Mouse (Mus musculus): Measurements from ENCODE around the gene Myo15. TPM values are rescaled to one million over a fixed set of nuclear protein-coding genes. Genes with fewer than 3 reads are reported as not detected.
"Not testable (repeated sequence)": the region's sequence is repeated elsewhere in the genome, so short reads cannot be mapped to it uniquely, and the experiment has no call there.

Gene Myo15
- polyA plus RNA-seq, 1 experiment from 2014 or later: 0.10 TPM

GRCm38 (mm10) chr11:60537468-60538347, 68.6 kb downstream of the Myo15 start:
- under 1% methylated on average over 90 of the region's 91 CpGs for WGBS
- peak; percentile 94 for ATAC-seq (ENCODE audit: insufficient read depth, low FRiP score)
- H3K4me2 ChIP-seq (ENCODE audit: low read depth, low read length): peak overlapping the region; percentile 97
- H3K4me1 ChIP-seq (ENCODE audit: control insufficient read depth, insufficient read depth, low read length): peaks cover 27% of the 10 kb centered on the region
- H3K9ac ChIP-seq (ENCODE audit: low read length): peak overlapping the region; percentile 93
- no peaks in the 10 kb centered on the region for H3K9me3 ChIP-seq (replicated peaks; ENCODE audit: control insufficient read depth, low read length)
- peak overlapping the region; percentile 85 for H3K4me3 ChIP-seq (replicated peaks; ENCODE audit: low read length)
- H3K36me3 ChIP-seq (ENCODE audit: control insufficient read depth, insufficient read depth, low read length): no peaks in the 10 kb centered on the region
- H3K27me3 ChIP-seq (ENCODE audit: control insufficient read depth, insufficient read depth, low read length): no peaks in the 10 kb centered on the region
- H3K27ac ChIP-seq (ENCODE audit: low read length): peak overlapping the region; percentile 100

DNA sequence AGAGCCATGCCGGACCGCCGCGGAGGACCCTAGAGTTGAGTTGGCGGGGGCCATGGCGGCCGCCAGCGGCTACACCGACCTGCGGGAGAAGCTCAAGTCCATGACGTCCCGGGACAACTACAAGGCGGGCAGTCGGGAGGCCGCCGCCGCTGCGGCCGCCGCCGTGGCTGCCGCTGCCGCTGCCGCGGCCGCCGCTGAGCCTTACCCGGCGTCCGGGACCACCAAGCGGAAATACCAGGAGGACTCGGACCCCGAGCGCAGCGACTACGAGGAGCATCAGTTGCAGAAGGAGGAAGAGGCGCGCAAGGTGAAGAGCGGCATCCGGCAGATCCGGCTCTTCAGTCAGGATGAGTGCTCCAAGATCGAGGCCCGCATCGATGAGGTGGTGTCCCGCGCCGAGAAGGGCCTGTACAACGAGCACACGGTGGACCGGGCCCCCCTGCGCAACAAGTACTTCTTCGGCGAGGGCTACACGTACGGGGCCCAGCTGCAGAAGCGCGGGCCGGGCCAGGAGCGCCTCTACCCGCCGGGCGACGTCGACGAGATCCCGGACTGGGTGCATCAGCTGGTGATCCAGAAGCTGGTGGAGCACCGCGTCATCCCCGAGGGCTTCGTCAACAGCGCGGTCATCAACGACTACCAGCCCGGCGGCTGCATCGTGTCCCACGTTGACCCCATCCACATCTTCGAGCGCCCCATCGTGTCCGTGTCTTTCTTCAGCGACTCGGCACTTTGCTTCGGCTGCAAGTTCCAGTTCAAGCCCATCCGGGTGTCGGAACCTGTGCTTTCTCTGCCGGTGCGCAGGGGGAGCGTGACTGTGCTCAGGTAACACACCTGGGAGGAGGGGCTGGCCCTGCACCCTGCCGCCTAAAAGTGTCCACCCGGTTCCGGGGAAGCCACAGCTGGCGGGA, 69.5 kb downstream of the Myo15 start:
- peak overlapping the region; percentile 97 for H3K4me2 ChIP-seq (ENCODE audit: low read depth, low read length)
- no peaks in the 10 kb centered on the region for H3K27me3 ChIP-seq (ENCODE audit: control insufficient read depth, insufficient read depth, low read length)
- no peaks in the 10 kb centered on the region for H3K9me3 ChIP-seq (replicated peaks; ENCODE audit: control insufficient read depth, low read length)
- peaks cover 33% of the 10 kb centered on the region for H3K4me1 ChIP-seq (ENCODE audit: control insufficient read depth, insufficient read depth, low read length)
- H3K36me3 ChIP-seq (ENCODE audit: control insufficient read depth, insufficient read depth, low read length): no peaks in the 10 kb centered on the region
- no peak; the same call in 1 of the 2 replicates for ATAC-seq (ENCODE audit: insufficient read depth, low FRiP score)
- peak overlapping the region; percentile 85 for H3K4me3 ChIP-seq (replicated peaks; ENCODE audit: low read length)
- H3K27ac ChIP-seq (ENCODE audit: low read length): peak overlapping the region; percentile 100
- under 1% methylated on average over 93 of the region's 93 CpGs for WGBS
- H3K9ac ChIP-seq (ENCODE audit: low read length): peak overlapping the region; percentile 93

DNA sequence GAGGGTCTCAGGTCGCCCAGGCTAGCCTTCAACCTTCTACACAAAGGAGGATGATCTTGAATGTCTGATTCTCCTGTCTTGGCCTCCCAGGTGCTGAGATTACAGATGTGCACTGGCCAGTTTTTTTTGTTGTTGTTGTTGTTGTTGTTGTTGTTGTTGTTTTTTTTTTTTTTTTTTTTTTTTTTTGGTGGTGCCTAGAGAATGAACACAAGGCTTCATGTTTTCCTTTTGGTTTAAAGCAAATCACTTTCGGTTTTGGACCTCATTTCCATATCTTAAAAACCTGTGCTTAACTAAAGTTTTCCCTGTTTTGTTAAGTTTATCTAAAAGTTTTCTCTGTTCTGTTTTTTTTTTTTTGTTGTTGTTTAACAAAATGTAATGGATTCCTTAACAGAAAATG, 70.4 kb downstream of the Myo15 start:
- Histone ChIP-seq H3K36me3 (ENCODE audit: control insufficient read depth, insufficient read depth, low read length) (no peaks in the 10 kb centered on the region), H3K27me3 (ENCODE audit: control insufficient read depth, insufficient read depth, low read length) (no peaks in the 10 kb centered on the region), H3K27ac (ENCODE audit: low read length) (peak overlapping the region; percentile 100; the same call in 1 of the 2 replicates), H3K9ac (ENCODE audit: low read length) (peak overlapping the region; percentile 93), H3K4me1 (ENCODE audit: control insufficient read depth, insufficient read depth, low read length) (peaks cover 38% of the 10 kb centered on the region), H3K4me2 (ENCODE audit: low read depth, low read length) (peak overlapping the region; percentile 97), H3K4me3 (replicated peaks; ENCODE audit: low read length) (peak overlapping the region; percentile 85), H3K9me3 (replicated peaks; ENCODE audit: control insufficient read depth, low read length) (no peaks in the 10 kb centered on the region)
- 7% methylated on average over 2 of the region's 2 CpGs for WGBS
- ATAC-seq (ENCODE audit: insufficient read depth, low FRiP score): no peak

GRCm38 (mm10) chr11:60540002-60540610, 71.0 kb downstream of the Myo15 start:
- peaks cover 41% of the 10 kb centered on the region for H3K4me1 ChIP-seq (ENCODE audit: control insufficient read depth, insufficient read depth, low read length)
- 2% methylated on average over 4 of the region's 4 CpGs for WGBS
- peak overlapping the region; percentile 56 for H3K27ac ChIP-seq (ENCODE audit: low read length)
- no peak for ATAC-seq (ENCODE audit: insufficient read depth, low FRiP score)
- H3K9ac ChIP-seq (ENCODE audit: low read length): peak overlapping the region; percentile 65
- H3K9me3 ChIP-seq (replicated peaks; ENCODE audit: control insufficient read depth, low read length): no peaks in the 10 kb centered on the region
- H3K36me3 ChIP-seq (ENCODE audit: control insufficient read depth, insufficient read depth, low read length): no peaks in the 10 kb centered on the region
- no peaks in the 10 kb centered on the region for H3K27me3 ChIP-seq (ENCODE audit: control insufficient read depth, insufficient read depth, low read length)
- peak overlapping the region; percentile 97 for H3K4me2 ChIP-seq (ENCODE audit: low read depth, low read length)
- peak overlapping the region; percentile 44 for H3K4me3 ChIP-seq (replicated peaks; ENCODE audit: low read length)

DNA sequence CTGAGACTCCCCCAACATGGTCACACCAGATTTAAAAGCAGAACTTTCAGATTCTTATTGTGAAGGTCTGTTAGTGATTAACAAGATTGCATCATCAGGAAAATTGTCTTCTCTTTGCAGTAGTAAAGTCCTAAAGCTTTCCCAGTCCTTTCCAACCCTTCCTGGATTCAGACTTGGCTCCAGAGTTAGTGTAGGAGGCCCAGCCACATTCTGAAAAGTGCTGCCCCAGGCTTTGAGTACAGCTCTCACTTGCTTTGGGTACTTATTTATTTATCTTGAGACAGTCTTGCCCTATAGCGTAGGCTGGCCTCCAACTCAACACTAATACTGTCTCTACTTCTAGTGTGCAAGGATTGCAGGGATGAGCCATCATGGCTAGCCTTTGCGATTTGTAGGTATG, 71.6 kb downstream of the Myo15 start:
- H3K4me2 ChIP-seq (ENCODE audit: low read depth, low read length): peak overlapping the region; percentile 97
- WGBS: 60% methylated on average over 2 of the region's 2 CpGs
- no peaks in the 10 kb centered on the region for H3K27me3 ChIP-seq (ENCODE audit: control insufficient read depth, insufficient read depth, low read length)
- no peaks in the 10 kb centered on the region for H3K36me3 ChIP-seq (ENCODE audit: control insufficient read depth, insufficient read depth, low read length)
- peak overlapping the region; percentile 56; the same call in 1 of the 2 replicates for H3K27ac ChIP-seq (ENCODE audit: low read length)
- no peaks in the 10 kb centered on the region for H3K9me3 ChIP-seq (replicated peaks; ENCODE audit: control insufficient read depth, low read length)
- H3K9ac ChIP-seq (ENCODE audit: low read length): peak overlapping the region; percentile 65
- H3K4me3 ChIP-seq (replicated peaks; ENCODE audit: low read length): peak overlapping the region; percentile 44
- peaks cover 44% of the 10 kb centered on the region for H3K4me1 ChIP-seq (ENCODE audit: control insufficient read depth, insufficient read depth, low read length)
- no peak for ATAC-seq (ENCODE audit: insufficient read depth, low FRiP score)

GRCm38 (mm10) chr11:60541831-60542230, 72.7 kb downstream of the Myo15 start:
- ATAC-seq (ENCODE audit: insufficient read depth, low FRiP score): no peak
- H3K36me3 ChIP-seq (ENCODE audit: control insufficient read depth, insufficient read depth, low read length): no peaks in the 10 kb centered on the region
- 81% methylated on average over 6 of the region's 6 CpGs for WGBS
- no peak overlapping the region for H3K27ac ChIP-seq (ENCODE audit: low read length)
- H3K4me1 ChIP-seq (ENCODE audit: control insufficient read depth, insufficient read depth, low read length): peaks cover 38% of the 10 kb centered on the region
- H3K9me3 ChIP-seq (replicated peaks; ENCODE audit: control insufficient read depth, low read length): no peaks in the 10 kb centered on the region
- no peak overlapping the region for H3K4me2 ChIP-seq (ENCODE audit: low read depth, low read length)
- H3K4me3 ChIP-seq (replicated peaks; ENCODE audit: low read length): no peak overlapping the region
- H3K9ac ChIP-seq (ENCODE audit: low read length): no peak overlapping the region
- no peaks in the 10 kb centered on the region for H3K27me3 ChIP-seq (ENCODE audit: control insufficient read depth, insufficient read depth, low read length)

- not testable (repeated sequence) for H3K9me3 ChIP-seq (replicated peaks; ENCODE audit: control insufficient read depth, low read length); H3K27ac ChIP-seq (ENCODE audit: low read length); H3K4me2 ChIP-seq (ENCODE audit: low read depth, low read length); H3K27me3 ChIP-seq (ENCODE audit: control insufficient read depth, insufficient read depth, low read length); H3K36me3 ChIP-seq (ENCODE audit: control insufficient read depth, insufficient read depth, low read length); H3K9ac ChIP-seq (ENCODE audit: low read length); ATAC-seq (ENCODE audit: insufficient read depth, low FRiP score); H3K4me3 ChIP-seq (replicated peaks; ENCODE audit: low read length)
- WGBS: 86% methylated on average over 5 of the region's 5 CpGs
- peaks cover 38% of the 10 kb centered on the region for H3K4me1 ChIP-seq (ENCODE audit: control insufficient read depth, insufficient read depth, low read length)
Observed at GRCm38 (mm10) chr11:60543211-60543610, 74.1 kb downstream of the Myo15 start.

- WGBS: 47% methylated on average over 4 of the region's 4 CpGs
- peaks cover 32% of the 10 kb centered on the region for H3K4me1 ChIP-seq (ENCODE audit: control insufficient read depth, insufficient read depth, low read length)
- no peak overlapping the region for H3K27ac ChIP-seq (ENCODE audit: low read length)
- no peak for ATAC-seq (ENCODE audit: insufficient read depth, low FRiP score)
- H3K9ac ChIP-seq (ENCODE audit: low read length): no peak overlapping the region
- H3K36me3 ChIP-seq (ENCODE audit: control insufficient read depth, insufficient read depth, low read length): peaks cover 22% of the 10 kb centered on the region; the same call in 1 of the 2 replicates
- H3K27me3 ChIP-seq (ENCODE audit: control insufficient read depth, insufficient read depth, low read length): no peaks in the 10 kb centered on the region
- no peaks in the 10 kb centered on the region for H3K9me3 ChIP-seq (replicated peaks; ENCODE audit: control insufficient read depth, low read length)
- no peak overlapping the region for H3K4me3 ChIP-seq (replicated peaks; ENCODE audit: low read length)
- no peak overlapping the region for H3K4me2 ChIP-seq (ENCODE audit: low read depth, low read length)
Observed at GRCm38 (mm10) chr11:60545433-60545832, 76.3 kb downstream of the Myo15 start.

Measured in stomach, embryonic 16.5 days (tissue).